Mouse (Mus musculus): ENCODE measurements around the gene Ptpro. TPM values are rescaled to one million over a fixed set of nuclear protein-coding genes. Genes with fewer than 3 reads are reported as not detected.
"Not testable (repeated sequence)": the region's sequence is repeated elsewhere in the genome, so short reads cannot be mapped to it uniquely, and the experiment has no call there.

Ptpro gene
- polyA plus RNA-seq, 1 experiment from 2014 or later = 41.7 TPM

DNA sequence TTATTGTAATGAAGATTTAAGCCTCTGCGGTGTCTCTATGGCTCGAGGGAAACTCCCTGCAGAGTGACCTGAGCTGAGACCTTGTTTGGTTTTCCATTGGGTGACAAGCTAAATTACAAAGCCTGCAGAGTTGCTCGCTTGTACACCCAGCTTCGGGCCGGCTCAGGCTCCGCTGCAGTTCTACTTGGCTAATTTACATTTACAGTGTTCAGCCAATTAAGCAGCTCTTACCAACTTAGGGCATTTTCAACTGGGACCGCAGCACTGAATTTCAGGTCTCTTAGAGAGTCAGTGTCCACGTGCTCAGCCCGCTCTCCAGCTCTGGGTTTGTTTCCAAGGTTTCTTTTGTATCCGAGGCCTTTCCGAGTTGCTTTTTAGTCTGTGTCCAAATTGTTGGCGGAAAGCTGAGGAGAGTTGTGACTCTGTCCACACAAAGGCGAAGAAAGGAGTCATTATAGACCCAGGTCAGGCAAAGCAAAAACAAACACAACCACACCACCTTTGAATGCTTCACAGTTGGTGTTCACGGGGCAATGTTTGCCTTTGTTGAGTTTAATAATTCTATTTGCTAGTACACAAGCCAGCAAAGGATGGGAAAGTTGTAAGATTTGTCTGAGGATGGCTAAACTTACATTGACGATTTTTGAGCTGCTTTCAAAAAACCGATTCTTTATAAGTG is 185.9 kb downstream of the Ptpro start:
- WGBS = 6% methylated on average over 16 of the region's 16 CpGs
- H3K36me3 ChIP-seq (ENCODE audit: control insufficient read depth, insufficient read depth, low read length) = peaks cover 5% of the 10 kb centered on the region; the same call in 1 of the 2 replicates
- DNase-seq (ENCODE audit: low spot score) = peak; percentile 78
- no peak overlapping the region for H3K27ac ChIP-seq (ENCODE audit: low read depth, low read length)
- H3K27me3 ChIP-seq (replicated peaks; ENCODE audit: control insufficient read depth, insufficient read depth, low read length) = 0 out of 2 replicates have a peak, but pooled peaks cover 3% of the 10 kb centered on the region
- no peak overlapping the region for H3K9ac ChIP-seq (ENCODE audit: low read length)
- H3K4me2 ChIP-seq (ENCODE audit: low read length) = no peak overlapping the region
- ATAC-seq = peak; percentile 71
- peaks cover 10% of the 10 kb centered on the region for H3K4me1 ChIP-seq (ENCODE audit: control insufficient read depth, insufficient read depth, low read length)
- no peaks in the 10 kb centered on the region for H3K9me3 ChIP-seq (replicated peaks; ENCODE audit: control insufficient read depth, low read length)
- no peak overlapping the region for H3K4me3 ChIP-seq (ENCODE audit: low read depth, low read length)

DNA sequence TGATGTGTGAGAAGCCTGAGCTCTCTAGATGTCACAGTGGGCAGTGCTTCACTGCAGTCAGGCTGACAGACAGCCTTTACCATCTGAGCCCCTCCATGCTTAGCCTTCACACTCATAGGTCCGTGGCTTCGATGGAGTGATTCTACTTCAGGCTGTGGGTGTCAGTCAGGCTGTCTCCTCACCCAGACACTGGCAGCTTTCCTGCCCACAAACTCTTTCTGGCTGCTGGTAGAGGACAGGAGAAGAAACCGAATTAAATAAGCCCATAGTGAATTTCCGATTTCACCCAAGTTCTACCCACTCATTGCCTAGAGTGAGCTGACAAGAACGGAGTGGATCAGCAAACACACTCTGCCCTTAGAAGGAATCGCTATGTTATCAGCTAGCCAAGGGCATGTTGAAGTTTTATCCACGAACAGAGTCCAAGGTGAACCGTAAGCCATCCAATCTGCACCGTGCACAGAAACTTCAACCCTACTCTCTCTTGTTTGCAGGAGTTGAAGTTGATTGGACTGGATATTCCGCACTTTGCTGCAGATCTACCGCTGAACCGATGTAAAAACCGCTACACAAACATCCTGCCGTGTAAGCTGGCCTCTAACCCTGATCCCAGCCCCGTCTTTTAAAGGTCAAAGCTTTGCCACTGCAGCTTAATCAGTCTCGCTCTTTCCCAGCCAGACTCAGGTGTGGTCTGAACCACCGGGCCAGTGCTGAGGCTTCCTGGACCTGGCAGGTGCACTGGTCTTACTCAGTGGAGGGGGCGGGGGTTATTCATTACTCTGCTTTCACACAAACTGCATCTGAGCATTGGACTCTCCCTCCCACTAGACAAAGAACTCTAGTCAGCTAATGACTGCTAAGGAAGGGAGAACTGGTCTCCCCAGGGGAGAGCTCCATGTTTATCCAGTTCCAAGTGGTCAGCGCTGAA is 188.7 kb downstream of the Ptpro start:
- Histone ChIP-seq H3K4me3 (ENCODE audit: low read depth, low read length) (no peak overlapping the region), H3K4me1 (ENCODE audit: control insufficient read depth, insufficient read depth, low read length) (no peaks in the 10 kb centered on the region), H3K36me3 (ENCODE audit: control insufficient read depth, insufficient read depth, low read length) (peaks cover 11% of the 10 kb centered on the region; the same call in 1 of the 2 replicates), H3K27ac (ENCODE audit: low read depth, low read length) (no peak overlapping the region), H3K4me2 (ENCODE audit: low read length) (no peak overlapping the region), H3K9me3 (replicated peaks; ENCODE audit: control insufficient read depth, low read length) (no peaks in the 10 kb centered on the region), H3K27me3 (replicated peaks; ENCODE audit: control insufficient read depth, insufficient read depth, low read length) (0 out of 2 replicates have a peak, but pooled peaks cover 3% of the 10 kb centered on the region), H3K9ac (ENCODE audit: low read length) (no peak overlapping the region)
- no peak for DNase-seq (ENCODE audit: low spot score)
- no peak for ATAC-seq
- WGBS = 82% methylated on average over 19 of the region's 19 CpGs

DNA sequence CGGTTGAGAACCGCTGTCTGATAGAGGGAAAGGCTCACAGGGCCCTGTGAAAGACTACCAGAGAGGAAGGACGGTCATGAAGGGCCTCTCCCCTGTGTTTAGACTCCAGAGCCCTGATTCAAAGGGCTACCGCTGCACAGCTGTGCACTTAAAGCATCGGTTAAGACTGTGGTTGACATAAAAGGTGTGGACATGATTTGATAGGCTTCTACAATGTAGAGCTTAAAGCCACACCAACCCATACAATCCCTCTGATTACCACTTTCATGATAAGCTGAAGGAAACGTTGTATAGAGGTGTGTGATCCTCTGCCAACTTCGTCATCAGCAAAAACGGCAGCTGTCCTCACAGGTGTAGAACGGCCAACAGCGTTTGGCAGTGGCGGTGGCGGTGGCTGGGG is 191.0 kb downstream of the Ptpro start:
- Histone ChIP-seq H3K27ac (ENCODE audit: low read depth, low read length) (no peak overlapping the region), H3K9ac (ENCODE audit: low read length) (no peak overlapping the region), H3K4me2 (ENCODE audit: low read length) (no peak overlapping the region), H3K27me3 (replicated peaks; ENCODE audit: control insufficient read depth, insufficient read depth, low read length) (no peaks in the 10 kb centered on the region), H3K9me3 (replicated peaks; ENCODE audit: control insufficient read depth, low read length) (no peaks in the 10 kb centered on the region), H3K36me3 (ENCODE audit: control insufficient read depth, insufficient read depth, low read length) (peaks cover 11% of the 10 kb centered on the region; the same call in 1 of the 2 replicates), H3K4me1 (ENCODE audit: control insufficient read depth, insufficient read depth, low read length) (no peaks in the 10 kb centered on the region), H3K4me3 (ENCODE audit: low read depth, low read length) (no peak overlapping the region)
- ATAC-seq (no peak), DNase-seq (ENCODE audit: low spot score) (no peak)
- WGBS = 91% methylated on average over 12 of the region's 12 CpGs

DNA sequence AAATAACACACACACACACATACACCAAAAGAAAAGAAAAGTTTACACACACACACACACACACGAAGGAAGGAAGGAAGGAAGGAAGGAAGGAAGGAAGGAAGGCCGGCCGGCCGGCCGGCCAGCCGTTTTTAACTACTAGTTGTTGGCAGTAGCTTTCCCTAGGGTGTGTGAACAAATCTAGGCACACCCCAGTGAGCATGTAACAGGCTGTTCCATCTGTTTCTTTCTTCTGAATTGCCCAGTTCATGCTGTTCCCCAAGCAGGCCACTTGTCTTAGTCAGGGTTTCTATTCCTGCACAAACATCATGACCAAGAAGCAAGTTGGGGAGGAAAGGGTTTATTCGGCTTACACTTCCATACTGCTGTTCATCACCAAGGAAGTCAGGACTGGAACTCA is 194.0 kb downstream of the Ptpro start:
- not testable (repeated sequence) for H3K9me3 ChIP-seq (replicated peaks; ENCODE audit: control insufficient read depth, low read length); H3K9ac ChIP-seq (ENCODE audit: low read length); H3K4me3 ChIP-seq (ENCODE audit: low read depth, low read length); H3K27ac ChIP-seq (ENCODE audit: low read depth, low read length); ATAC-seq; H3K4me2 ChIP-seq (ENCODE audit: low read length); H3K27me3 ChIP-seq (replicated peaks; ENCODE audit: control insufficient read depth, insufficient read depth, low read length); DNase-seq (ENCODE audit: low spot score); H3K4me1 ChIP-seq (ENCODE audit: control insufficient read depth, insufficient read depth, low read length)
- WGBS = 90% methylated on average over 6 of the region's 7 CpGs
- H3K36me3 ChIP-seq (ENCODE audit: control insufficient read depth, insufficient read depth, low read length) = peaks cover 11% of the 10 kb centered on the region; the same call in 1 of the 2 replicates

DNA sequence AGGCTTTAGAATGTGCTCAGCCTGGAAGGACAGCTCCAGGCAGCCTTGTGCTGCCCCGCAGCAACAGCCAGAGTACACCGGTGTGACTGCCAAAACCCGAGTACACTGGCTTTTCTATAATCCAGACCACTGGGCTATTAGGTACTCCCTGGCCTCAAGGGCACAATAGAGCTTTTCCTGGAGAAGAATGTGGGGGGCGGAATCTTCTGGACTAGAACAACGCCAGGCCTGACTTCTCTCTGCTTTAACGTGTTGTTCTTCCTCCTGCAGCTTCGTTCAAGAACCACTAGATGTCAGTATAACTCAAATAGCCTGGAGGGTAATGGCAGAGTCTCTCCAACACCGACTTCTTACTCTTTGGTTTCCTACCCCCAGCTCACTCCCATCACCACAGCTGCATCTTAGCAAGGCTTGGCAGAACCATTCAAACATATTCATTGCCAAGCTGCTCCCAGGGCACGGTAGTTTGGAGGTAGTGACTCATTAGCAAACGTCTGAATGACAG is 203.5 kb downstream of the Ptpro start:
- ATAC-seq = peak; percentile 83
- H3K9ac ChIP-seq (ENCODE audit: low read length) = no peak overlapping the region
- H3K27ac ChIP-seq (ENCODE audit: low read depth, low read length) = no peak overlapping the region
- H3K4me1 ChIP-seq (ENCODE audit: control insufficient read depth, insufficient read depth, low read length) = no peaks in the 10 kb centered on the region
- H3K36me3 ChIP-seq (ENCODE audit: control insufficient read depth, insufficient read depth, low read length) = no peaks in the 10 kb centered on the region
- H3K27me3 ChIP-seq (replicated peaks; ENCODE audit: control insufficient read depth, insufficient read depth, low read length) = 0 out of 2 replicates have a peak, but pooled peaks cover 2% of the 10 kb centered on the region
- H3K4me2 ChIP-seq (ENCODE audit: low read length) = no peak overlapping the region
- no peak overlapping the region for H3K4me3 ChIP-seq (ENCODE audit: low read depth, low read length)
- no peaks in the 10 kb centered on the region for H3K9me3 ChIP-seq (replicated peaks; ENCODE audit: control insufficient read depth, low read length)
- 11% methylated on average over 10 of the region's 10 CpGs for WGBS
- peak; percentile 84 for DNase-seq (ENCODE audit: low spot score)

GRCm38 (mm10) chr6:137456064-137456463 is 203.9 kb downstream of the Ptpro start:
- Histone ChIP-seq H3K4me3 (ENCODE audit: low read depth, low read length) (no peak overlapping the region), H3K36me3 (ENCODE audit: control insufficient read depth, insufficient read depth, low read length) (no peaks in the 10 kb centered on the region), H3K9me3 (replicated peaks; ENCODE audit: control insufficient read depth, low read length) (no peaks in the 10 kb centered on the region), H3K9ac (ENCODE audit: low read length) (no peak overlapping the region), H3K27ac (ENCODE audit: low read depth, low read length) (no peak overlapping the region), H3K27me3 (replicated peaks; ENCODE audit: control insufficient read depth, insufficient read depth, low read length) (0 out of 2 replicates have a peak, but pooled peaks cover 2% of the 10 kb centered on the region), H3K4me1 (ENCODE audit: control insufficient read depth, insufficient read depth, low read length) (no peaks in the 10 kb centered on the region), H3K4me2 (ENCODE audit: low read length) (no peak overlapping the region)
- WGBS = 83% methylated on average over 7 of the region's 7 CpGs
- ATAC-seq (no peak; the same call in 1 of the 2 replicates), DNase-seq (ENCODE audit: low spot score) (no peak)

DNA sequence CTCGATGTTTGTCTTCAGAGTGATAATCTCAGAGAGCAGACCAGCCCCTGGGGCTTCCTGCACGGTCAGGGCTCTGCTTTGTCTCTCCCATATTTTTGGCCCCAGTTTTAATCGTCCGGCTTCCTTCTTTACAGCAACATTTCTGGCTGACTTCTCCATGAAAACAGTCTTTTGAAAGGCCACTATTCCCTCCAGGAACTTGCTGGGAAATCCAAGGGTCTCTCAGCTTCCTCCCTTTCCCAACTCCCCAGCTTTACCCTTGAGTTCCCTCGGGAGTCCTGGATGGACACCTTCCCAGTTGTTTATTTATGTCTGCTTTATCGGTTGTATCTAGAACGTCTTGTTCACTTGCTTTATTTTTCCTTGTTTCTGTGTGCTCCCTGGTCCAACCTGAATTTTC is 205.1 kb downstream of the Ptpro start:
- no peak for DNase-seq (ENCODE audit: low spot score)
- Histone ChIP-seq H3K27me3 (replicated peaks; ENCODE audit: control insufficient read depth, insufficient read depth, low read length) (0 out of 2 replicates have a peak, but pooled peaks cover 2% of the 10 kb centered on the region), H3K27ac (ENCODE audit: low read depth, low read length) (no peak overlapping the region), H3K36me3 (ENCODE audit: control insufficient read depth, insufficient read depth, low read length) (peaks cover 9% of the 10 kb centered on the region; the same call in 1 of the 2 replicates), H3K4me3 (ENCODE audit: low read depth, low read length) (no peak overlapping the region), H3K9ac (ENCODE audit: low read length) (no peak overlapping the region), H3K4me2 (ENCODE audit: low read length) (no peak overlapping the region), H3K4me1 (ENCODE audit: control insufficient read depth, insufficient read depth, low read length) (no peaks in the 10 kb centered on the region), H3K9me3 (replicated peaks; ENCODE audit: control insufficient read depth, low read length) (no peaks in the 10 kb centered on the region)
- ATAC-seq = no peak
- WGBS = 65% methylated on average over 7 of the region's 7 CpGs

DNA sequence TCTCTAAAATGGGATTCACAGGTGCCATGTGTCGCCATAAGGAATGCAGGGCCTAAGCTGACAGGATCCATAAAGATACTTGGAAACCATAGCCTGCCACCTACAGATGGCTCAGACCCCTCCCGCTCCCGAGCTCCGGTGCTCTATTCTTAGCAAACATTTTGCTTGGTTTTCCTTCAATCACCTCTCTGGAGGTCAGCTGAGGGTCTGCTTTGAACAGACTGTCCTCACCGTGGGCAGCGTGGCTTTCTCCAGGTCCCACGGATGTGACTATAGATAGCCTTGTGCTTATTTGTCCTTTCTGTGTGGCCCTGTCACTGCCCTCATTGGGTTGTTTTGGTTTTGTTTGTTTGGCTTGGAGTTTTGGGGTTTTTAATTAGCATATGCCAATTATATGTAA is 206.0 kb downstream of the Ptpro start:
- Histone ChIP-seq H3K27ac (ENCODE audit: low read depth, low read length) (no peak overlapping the region), H3K4me3 (ENCODE audit: low read depth, low read length) (no peak overlapping the region), H3K9ac (ENCODE audit: low read length) (no peak overlapping the region), H3K36me3 (ENCODE audit: control insufficient read depth, insufficient read depth, low read length) (peaks cover 14% of the 10 kb centered on the region; the same call in 1 of the 2 replicates), H3K4me1 (ENCODE audit: control insufficient read depth, insufficient read depth, low read length) (no peaks in the 10 kb centered on the region), H3K9me3 (replicated peaks; ENCODE audit: control insufficient read depth, low read length) (no peaks in the 10 kb centered on the region), H3K27me3 (replicated peaks; ENCODE audit: control insufficient read depth, insufficient read depth, low read length) (0 out of 2 replicates have a peak, but pooled peaks cover 2% of the 10 kb centered on the region), H3K4me2 (ENCODE audit: low read length) (no peak overlapping the region)
- 92% methylated on average over 7 of the region's 7 CpGs for WGBS
- no peak for ATAC-seq
- DNase-seq (ENCODE audit: low spot score) = no peak
